Mouse (Mus musculus): ENCODE data around the gene Ctps.
"Not testable (repeated sequence)": the region's sequence is repeated elsewhere in the genome, so short reads cannot be mapped to it uniquely, and the experiment has no call there.

Ctps gene

GRCm38 (mm10) chr4:120569486-120570437, at the start of gene Ctps:
Gene Ctps, minus strand, starts transcription at chr4:120570276.
- peak; percentile 98 for DNase-seq (ENCODE audit: inconsistent ontology term)

GRCm38 (mm10) chr4:120616199-120617025, 46.3 kb upstream of the Ctps start:
- peak; percentile 21 for DNase-seq (ENCODE audit: inconsistent ontology term)

GRCm38 (mm10) chr4:120615528-120616081, 45.5 kb upstream of the Ctps start:
- DNase-seq (ENCODE audit: inconsistent ontology term), result peak; percentile 78

GRCm38 (mm10) chr4:120614644-120615043, 44.6 kb upstream of the Ctps start:
- no peak for DNase-seq (ENCODE audit: inconsistent ontology term)

- peak; percentile 80 for DNase-seq (ENCODE audit: inconsistent ontology term)
Measured at GRCm38 (mm10) chr4:120613691-120614329, 43.7 kb upstream of the Ctps start.

GRCm38 (mm10) chr4:120612304-120613080, 42.4 kb upstream of the Ctps start:
- DNase-seq (ENCODE audit: inconsistent ontology term), result peak; percentile 35

- no peak for DNase-seq (ENCODE audit: inconsistent ontology term)
Measured at GRCm38 (mm10) chr4:120611005-120611404, 40.9 kb upstream of the Ctps start.

GRCm38 (mm10) chr4:120606941-120607340, 36.9 kb upstream of the Ctps start:
- no peak for DNase-seq (ENCODE audit: inconsistent ontology term)

- no peak for DNase-seq (ENCODE audit: inconsistent ontology term)
Measured at GRCm38 (mm10) chr4:120602669-120603068, 32.6 kb upstream of the Ctps start.

GRCm38 (mm10) chr4:120601774-120602173, 31.7 kb upstream of the Ctps start:
- DNase-seq (ENCODE audit: inconsistent ontology term), result no peak

GRCm38 (mm10) chr4:120598922-120599321, 28.8 kb upstream of the Ctps start:
- DNase-seq (ENCODE audit: inconsistent ontology term), result no peak

GRCm38 (mm10) chr4:120596210-120596609, 26.1 kb upstream of the Ctps start:
- not testable (repeated sequence) for DNase-seq (ENCODE audit: inconsistent ontology term)

- no peak for DNase-seq (ENCODE audit: inconsistent ontology term)
Measured at GRCm38 (mm10) chr4:120590973-120591372, 20.9 kb upstream of the Ctps start.

GRCm38 (mm10) chr4:120589815-120590422, 19.8 kb upstream of the Ctps start:
- peak; percentile 69 for DNase-seq (ENCODE audit: inconsistent ontology term)

- no peak for DNase-seq (ENCODE audit: inconsistent ontology term)
Measured at GRCm38 (mm10) chr4:120589070-120589469, 19.0 kb upstream of the Ctps start.

- peak; percentile 34 for DNase-seq (ENCODE audit: inconsistent ontology term)
Measured at GRCm38 (mm10) chr4:120588445-120588844, 18.4 kb upstream of the Ctps start, which contains the start of gene Gm8439. Gene Gm8439, plus strand, starts transcription at chr4:120588745.

- peak; percentile 67 for DNase-seq (ENCODE audit: inconsistent ontology term)
Measured at GRCm38 (mm10) chr4:120586986-120587385, 16.9 kb upstream of the Ctps start.

- DNase-seq (ENCODE audit: inconsistent ontology term), result no peak
Measured at GRCm38 (mm10) chr4:120581711-120582110, 11.6 kb upstream of the Ctps start.

GRCm38 (mm10) chr4:120580894-120581293, 10.8 kb upstream of the Ctps start:
- DNase-seq (ENCODE audit: inconsistent ontology term), result no peak

- DNase-seq (ENCODE audit: inconsistent ontology term), result peak; percentile 79
Measured at GRCm38 (mm10) chr4:120571691-120572090, 1.6 kb upstream of the Ctps start.
